Mouse (Mus musculus) frontal cortex, postnatal 25 days (tissue): ENCODE data around the gene Ccdc73.
"Not testable (repeated sequence)": the region's sequence is repeated elsewhere in the genome, so short reads cannot be mapped to it uniquely, and the experiment has no call there.

Experiments
- DNase-seq, 2 experiments: peaks; one replicate each; pipeline ENCODE4 v3.0.0; 2022; ENCODE audit warnings: low spot score in 2 of 2

Ccdc73 gene

DNA sequence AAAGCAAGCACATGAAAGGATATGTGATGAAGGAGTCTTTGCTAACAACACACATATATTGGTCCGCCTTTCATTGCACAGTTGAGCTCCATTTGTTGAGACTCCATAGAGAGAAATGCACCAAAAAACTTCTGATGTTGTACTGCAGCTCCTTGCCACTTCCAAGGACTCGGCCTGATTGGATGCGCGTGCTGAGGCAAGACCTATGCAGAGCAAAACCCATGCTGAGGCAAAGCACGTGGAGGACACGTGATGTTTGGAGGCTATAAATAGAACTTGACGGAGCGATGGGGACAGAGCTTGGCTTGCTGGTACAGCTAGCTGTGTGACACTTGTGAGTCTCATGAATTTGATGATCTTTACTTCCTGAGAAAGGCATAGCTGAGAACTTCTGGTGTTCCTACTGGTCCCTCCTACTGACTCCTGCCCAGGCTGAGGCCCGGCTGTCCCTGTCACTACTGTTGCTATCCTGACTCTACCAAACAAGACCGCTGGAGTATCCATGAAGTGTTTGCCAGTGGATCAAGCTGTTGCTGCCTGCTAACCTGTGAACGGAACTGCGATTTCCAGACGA, at the start of gene Ccdc73:
Ccdc73 (plus strand) TSS at position 524 of the 574 bp plus-strand sequence.
- DNase-seq: no peak

DNA sequence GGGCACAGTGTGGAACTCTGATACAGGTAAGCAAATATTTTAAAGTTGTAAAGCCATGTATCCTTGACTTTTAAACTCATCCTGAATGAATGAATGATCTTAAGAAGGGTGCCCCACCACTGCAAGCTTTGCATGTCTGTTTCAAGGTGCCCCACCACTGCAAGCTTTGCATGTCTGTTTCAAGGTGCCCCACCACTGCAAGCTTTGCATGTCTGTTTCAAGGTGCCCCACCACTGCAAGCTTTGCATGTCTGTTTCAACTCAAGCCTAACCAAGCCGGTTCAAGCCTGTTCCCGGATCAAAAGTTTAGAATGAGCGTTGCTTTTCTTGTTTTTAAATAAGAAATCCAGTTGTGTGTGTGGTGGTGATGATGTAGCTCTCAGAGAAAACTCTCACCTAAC, 48.8 kb upstream of the Ccdc73 start:
- DNase-seq: not testable (repeated sequence)

- DNase-seq: no peak
Observed at GRCm38 (mm10) chr2:104826191-104826590, 41.4 kb upstream of the Ccdc73 start.

GRCm38 (mm10) chr2:104832486-104832885, 35.1 kb upstream of the Ccdc73 start:
- no peak for DNase-seq

- no peak for DNase-seq
Observed at GRCm38 (mm10) chr2:104840974-104841373, 26.6 kb upstream of the Ccdc73 start.

GRCm38 (mm10) chr2:104841736-104842135, 25.9 kb upstream of the Ccdc73 start:
- no peak for DNase-seq

DNA sequence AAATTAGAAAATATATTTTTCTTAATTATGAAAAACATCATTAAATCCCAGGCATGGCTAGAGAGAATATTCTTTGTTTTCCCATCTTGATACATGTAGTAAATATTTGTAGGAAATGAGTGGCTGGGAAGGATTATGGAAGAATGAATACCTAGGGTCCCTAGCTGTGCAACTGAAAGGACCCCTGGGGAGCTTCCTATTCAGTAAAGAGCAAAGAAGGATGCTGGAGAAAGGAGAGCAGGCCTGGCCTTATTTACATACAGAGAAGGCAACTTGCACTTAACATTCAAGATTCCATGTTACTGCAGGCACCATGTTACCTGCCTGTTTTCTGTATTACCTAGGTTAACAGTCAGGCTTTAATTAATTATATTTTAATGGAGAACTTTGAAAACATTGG, 25.0 kb upstream of the Ccdc73 start:
- DNase-seq: no peak

DNA sequence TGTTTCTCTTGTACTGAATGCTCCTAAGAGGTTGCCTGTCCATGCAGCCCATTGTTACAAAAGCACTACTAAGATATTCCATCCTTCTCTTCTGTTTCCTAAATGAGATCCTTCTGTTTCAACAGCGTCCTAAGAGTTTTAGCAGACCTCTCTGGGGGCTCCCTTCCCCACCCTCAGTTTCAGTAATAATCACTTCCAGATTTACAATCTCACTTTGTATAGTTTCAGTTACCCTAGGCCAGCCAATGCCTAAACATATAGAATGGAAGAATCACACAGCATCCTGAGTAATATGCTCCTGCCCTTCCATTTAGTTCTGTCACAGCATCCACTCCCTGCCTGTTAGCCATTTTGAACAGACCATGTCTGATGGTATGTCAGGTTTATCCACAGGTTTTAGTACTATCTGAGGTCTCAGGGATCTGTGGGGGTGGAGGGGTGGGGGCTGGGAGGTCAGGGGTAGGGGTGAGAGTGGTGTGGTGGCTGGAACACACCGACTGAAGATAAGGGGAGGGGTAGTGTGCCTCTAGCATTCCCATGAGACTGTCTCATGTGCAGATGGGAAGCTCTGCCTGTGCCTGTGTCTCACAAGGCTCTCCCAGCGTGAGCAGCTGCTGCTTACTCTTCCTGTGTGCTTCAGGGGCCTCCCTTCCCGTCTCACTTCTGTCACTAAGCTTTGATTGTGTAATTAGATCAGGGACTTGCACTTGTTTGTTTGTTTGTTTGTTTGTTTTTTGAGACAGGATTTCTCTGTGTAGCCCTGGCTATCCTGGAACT, 20.8 kb upstream of the Ccdc73 start:
- no peak for DNase-seq

- DNase-seq: no peak
Observed at GRCm38 (mm10) chr2:104847645-104848044, 20.0 kb upstream of the Ccdc73 start.

- no peak for DNase-seq
Observed at GRCm38 (mm10) chr2:104848235-104849161, 19.1 kb upstream of the Ccdc73 start.

DNA sequence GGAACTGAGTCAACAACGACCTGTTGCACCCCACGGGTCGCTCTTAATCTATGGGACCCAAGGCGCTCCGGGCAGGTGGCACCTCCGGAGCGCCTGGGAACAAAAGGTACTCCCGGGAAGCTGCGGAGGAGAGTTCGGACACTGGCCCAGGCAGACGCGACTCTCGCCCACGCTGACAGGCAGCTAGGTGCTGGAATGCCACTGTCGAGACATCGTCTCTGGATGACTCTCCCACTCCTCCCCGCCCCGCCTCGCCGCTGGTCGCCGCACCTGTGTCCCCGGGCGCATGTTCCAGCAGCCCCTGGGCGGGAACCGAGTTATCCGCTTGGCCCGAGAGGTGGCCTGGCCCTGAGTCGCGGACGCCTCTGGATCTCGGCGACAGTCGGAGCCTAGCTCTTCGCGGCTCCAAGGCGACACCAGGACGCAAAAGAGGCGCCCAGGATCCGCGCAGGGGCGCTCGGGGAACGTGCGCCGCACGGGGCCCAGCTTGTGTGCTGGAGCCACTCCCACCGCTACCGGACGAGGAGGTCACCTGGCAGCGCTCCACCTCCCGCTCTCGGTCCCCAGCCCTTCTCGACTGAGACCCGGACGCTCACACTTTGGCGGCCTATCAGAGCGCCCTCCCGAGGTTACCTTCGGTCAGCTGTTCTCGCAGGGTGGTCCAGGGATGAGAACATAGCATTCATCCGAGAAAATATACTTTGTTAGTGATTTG, 18.2 kb upstream of the Ccdc73 start, which contains the start of gene Prrg4:
Prrg4 (minus strand) TSS at position 601 of the 715 bp plus-strand sequence.
- peak in 1 of 2 experiments; percentile 22 for DNase-seq

DNA sequence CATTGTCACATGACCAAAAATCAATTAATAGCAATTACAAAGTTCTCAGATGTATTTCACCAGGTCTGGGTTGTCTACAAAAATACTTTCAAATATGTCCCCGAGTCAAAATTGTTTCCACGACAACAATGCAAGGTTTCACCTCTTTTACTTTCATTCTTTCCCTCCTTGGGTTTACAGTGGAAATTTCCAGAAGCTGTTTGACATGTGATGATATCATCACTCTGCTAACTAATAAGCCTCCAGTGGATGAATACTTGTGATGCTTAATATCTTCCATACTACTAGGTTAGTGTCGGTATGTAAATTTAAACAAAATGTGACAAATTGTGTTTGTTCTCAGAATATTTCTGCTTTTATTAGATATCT, 17.6 kb upstream of the Ccdc73 start:
- DNase-seq: no peak

- DNase-seq: no peak
Observed at GRCm38 (mm10) chr2:104851686-104852085, 15.9 kb upstream of the Ccdc73 start.

GRCm38 (mm10) chr2:104852546-104852945, 15.1 kb upstream of the Ccdc73 start:
- DNase-seq: no peak

- DNase-seq: no peak
Observed at GRCm38 (mm10) chr2:104854836-104855235, 12.8 kb upstream of the Ccdc73 start.

DNA sequence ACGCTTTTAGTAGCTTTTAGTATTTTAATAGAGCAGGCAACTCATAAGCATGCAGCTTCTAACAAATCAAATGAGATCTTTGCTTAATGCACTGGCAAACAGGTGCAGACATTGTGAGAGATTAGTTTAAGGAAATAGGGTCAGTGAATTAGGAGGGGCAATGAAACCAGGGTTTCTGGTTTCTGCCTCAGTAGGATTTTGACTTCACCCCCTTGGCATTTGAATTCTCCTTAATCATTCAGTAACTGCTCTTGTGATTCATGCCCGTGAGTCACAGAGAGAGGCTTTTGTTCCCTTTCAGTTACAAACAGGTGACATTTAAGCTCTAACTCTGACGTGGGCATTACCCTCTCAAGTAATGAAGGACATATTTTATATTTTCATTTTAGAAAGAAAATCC, 11.9 kb upstream of the Ccdc73 start:
- DNase-seq: no peak

DNA sequence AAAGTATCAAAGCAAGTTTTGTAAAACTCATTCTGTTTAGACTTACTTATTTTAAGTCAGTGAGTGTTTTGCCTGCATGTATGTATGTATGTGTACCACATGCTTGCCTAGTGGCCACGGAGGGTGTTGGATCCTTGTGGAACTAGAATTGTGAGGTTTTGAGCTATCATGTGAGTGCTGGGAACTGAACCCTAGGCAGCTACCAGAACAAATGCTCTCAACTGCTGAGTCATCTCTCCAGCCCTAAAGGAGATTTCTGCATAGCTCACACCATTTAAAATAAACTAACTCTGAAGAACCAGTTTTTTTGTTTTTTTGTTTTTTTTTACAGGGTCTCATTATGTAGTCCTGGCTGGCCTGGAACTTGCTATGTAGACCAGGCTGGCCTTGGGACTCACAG, 11.4 kb upstream of the Ccdc73 start:
- DNase-seq: no peak

- DNase-seq: not testable (repeated sequence)
Observed at GRCm38 (mm10) chr2:104858083-104858482, 9.5 kb upstream of the Ccdc73 start.

GRCm38 (mm10) chr2:104859060-104859459, 8.5 kb upstream of the Ccdc73 start:
- DNase-seq: no peak

DNA sequence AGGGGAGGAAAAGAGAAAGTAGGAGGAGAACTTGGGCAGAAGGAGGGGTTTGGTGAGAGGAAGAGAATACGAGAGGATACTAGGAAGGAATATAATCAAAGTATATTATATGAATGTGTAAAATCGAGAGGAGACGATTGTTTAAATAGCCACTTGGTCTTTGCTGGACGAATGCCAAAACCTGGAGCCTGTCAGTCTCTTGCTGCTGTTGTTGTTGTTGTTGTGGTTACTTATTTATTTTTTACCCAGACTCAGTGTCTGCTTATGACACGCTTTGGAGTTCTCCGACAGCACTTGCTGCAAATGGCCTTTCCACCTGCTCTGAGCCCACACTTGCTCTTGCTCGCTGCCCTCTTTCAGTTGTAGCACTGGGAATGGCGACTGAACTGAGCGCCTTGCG, 7.2 kb upstream of the Ccdc73 start:
- DNase-seq: no peak

- DNase-seq: no peak
Observed at GRCm38 (mm10) chr2:104864176-104864860, 3.3 kb upstream of the Ccdc73 start.
